Comparison of ENCODE assay signal across 35 mouse cellular contexts in genomic region chrX:160206404-160206803, GRCm38 (mm10).
"Had no signal": no experiment of that assay in that cellular context is flagged by ENCODE, and none has a peak within 500 bp of the region (broad histone marks: within the 10 kb centered on the region; RNA-seq: fewer than 3 reads in every experiment).

No protein-coding gene starts in this region.

- H3K27ac ChIP-seq: heart, embryonic 10.5 days; heart, embryonic 13.5 days; heart, embryonic 15.5 days; hindbrain, embryonic 10.5 days; hindbrain, embryonic 12.5 days; hindbrain, embryonic 13.5 days; hindbrain, embryonic 14.5 days; hindbrain, embryonic 15.5 days; hindbrain, postnatal 0 days; intestine, embryonic 15.5 days; kidney, embryonic 15.5 days; kidney, postnatal 0 days; layer of hippocampus, adult 2 months had no signal

- DNase-seq: heart, postnatal 10 days; heart, postnatal 14 days; heart, postnatal 36 days; heart, postnatal 4 days; kidney, adult 11 months; kidney, adult 18-20 months; kidney, adult 2 months; kidney, adult 8-10 months; kidney, adult 9 months; kidney, postnatal 10 days; kidney, postnatal 14 days; kidney, postnatal 25 days; kidney, postnatal 36 days; kidney, postnatal 4 days; layer of hippocampus, adult 9-11 months; layer of hippocampus, postnatal 36 days had no signal

- H3K9me3 ChIP-seq: heart, embryonic 10.5 days; heart, embryonic 12.5 days; heart, embryonic 13.5 days; heart, embryonic 15.5 days; hindbrain, embryonic 10.5 days; hindbrain, embryonic 12.5 days; hindbrain, embryonic 13.5 days; hindbrain, embryonic 15.5 days; intestine, embryonic 15.5 days; kidney, embryonic 15.5 days had no signal

- H3K4me1 ChIP-seq: heart, embryonic 10.5 days; heart, embryonic 12.5 days; heart, embryonic 13.5 days; heart, embryonic 15.5 days; hindbrain, embryonic 10.5 days; hindbrain, embryonic 12.5 days; hindbrain, embryonic 13.5 days; hindbrain, embryonic 15.5 days; intestine, embryonic 15.5 days; kidney, embryonic 15.5 days had no signal

- ATAC-seq: hindbrain, embryonic 16.5 days; hindbrain, postnatal 0 days; inflammation-experienced regulatory T-cells, adult 6 months; intestine, embryonic 15.5 days; intestine, embryonic 16.5 days; intestine, postnatal 0 days had no signal

- H3K4me3 ChIP-seq: heart, embryonic 10.5 days; heart, embryonic 12.5 days; heart, embryonic 13.5 days; heart, embryonic 15.5 days; hindbrain, embryonic 10.5 days; hindbrain, embryonic 12.5 days; hindbrain, embryonic 13.5 days; hindbrain, embryonic 15.5 days; intestine, embryonic 15.5 days; kidney, embryonic 15.5 days; layer of hippocampus, adult 2 months had no signal

- H3K36me3 ChIP-seq: heart, embryonic 10.5 days; heart, embryonic 12.5 days; heart, embryonic 13.5 days; heart, embryonic 15.5 days; hindbrain, embryonic 10.5 days; hindbrain, embryonic 12.5 days; hindbrain, embryonic 13.5 days; hindbrain, embryonic 15.5 days; intestine, embryonic 15.5 days; kidney, embryonic 15.5 days had no signal

- H3K4me2 ChIP-seq: heart, embryonic 11.5 days; heart, embryonic 12.5 days; heart, embryonic 13.5 days; heart, embryonic 15.5 days; hindbrain, embryonic 12.5 days; hindbrain, embryonic 13.5 days; hindbrain, embryonic 14.5 days; hindbrain, embryonic 15.5 days; intestine, embryonic 15.5 days; kidney, embryonic 15.5 days had no signal

- H3K27me3 ChIP-seq: heart, embryonic 12.5 days; heart, embryonic 13.5 days; heart, embryonic 15.5 days; intestine, embryonic 15.5 days had no signal

- H3K9ac ChIP-seq: heart, embryonic 12.5 days; heart, embryonic 13.5 days; heart, embryonic 15.5 days; hindbrain, embryonic 12.5 days; hindbrain, embryonic 13.5 days; hindbrain, embryonic 14.5 days; hindbrain, embryonic 15.5 days; intestine, embryonic 15.5 days; kidney, embryonic 15.5 days had no signal
